Mouse (Mus musculus): ENCODE results near the gene Ucp3. TPM values are rescaled to one million over a fixed set of nuclear protein-coding genes. Genes with fewer than 3 reads are reported as not detected.
A peak's percentile ranks its signal among the peaks of the same experiment; 100 is the strongest.
"Not testable (repeated sequence)": the region's sequence is repeated elsewhere in the genome, so short reads cannot be mapped to it uniquely, and the experiment has no call there.

Ucp3 gene
- polyA plus RNA-seq, 1 experiment from 2014 or later, result not detected

DNA sequence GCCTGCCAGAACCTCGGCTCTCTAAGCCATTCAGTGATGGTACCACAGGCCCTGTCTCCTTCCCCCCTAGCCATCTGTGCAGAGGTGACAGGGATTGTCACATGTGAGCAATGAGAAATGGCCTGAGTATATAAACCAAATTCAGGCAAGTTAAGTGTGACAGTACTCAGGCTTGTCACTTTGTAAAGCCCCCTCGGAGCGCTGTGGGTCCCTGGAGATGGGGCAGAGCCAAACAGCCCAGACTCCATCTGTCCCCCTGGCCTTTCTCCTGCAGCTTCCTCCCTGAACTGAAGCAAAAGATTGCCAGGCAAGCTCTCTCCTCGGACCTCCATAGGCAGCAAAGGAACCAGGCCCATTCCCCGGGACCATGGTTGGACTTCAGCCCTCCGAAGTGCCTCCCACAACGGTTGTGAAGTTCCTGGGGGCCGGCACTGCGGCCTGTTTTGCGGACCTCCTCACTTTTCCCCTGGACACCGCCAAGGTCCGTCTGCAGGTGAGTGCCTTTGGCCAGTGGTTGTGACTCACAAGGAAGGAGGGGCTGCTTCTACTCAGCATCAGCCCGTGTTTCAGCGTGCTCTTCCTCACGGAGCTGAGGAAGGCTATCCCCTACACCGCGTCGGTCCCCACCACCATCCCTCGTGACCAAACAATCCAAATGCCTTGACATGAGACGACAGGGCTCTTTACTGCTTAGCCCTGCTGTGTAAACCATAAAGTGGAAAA lies 6.5 kb downstream of the Ucp3 start:
- Histone ChIP-seq H3K27me3 (no peaks in the 10 kb centered on the region), H3K9ac (replicated peaks) (no peak overlapping the region), H3K9me3 (no peaks in the 10 kb centered on the region), H3K4me1 (no peaks in the 10 kb centered on the region), H3K36me3 (no peaks in the 10 kb centered on the region), H3K4me2 (replicated peaks) (no peak overlapping the region), H3K4me3 (no peak overlapping the region), H3K27ac (replicated peaks) (no peak overlapping the region)
- no peak for ATAC-seq (ENCODE audit: low FRiP score, low read depth)
- 84% methylated on average over 20 of the region's 20 CpGs for WGBS

- H3K27ac ChIP-seq (replicated peaks), result no peak overlapping the region
- ATAC-seq (ENCODE audit: low FRiP score, low read depth), result no peak
- 76% methylated on average over 15 of the region's 15 CpGs for WGBS
Observed at GRCm38 (mm10) chr7:100479823-100480164, 7.0 kb downstream of the Ucp3 start.

DNA sequence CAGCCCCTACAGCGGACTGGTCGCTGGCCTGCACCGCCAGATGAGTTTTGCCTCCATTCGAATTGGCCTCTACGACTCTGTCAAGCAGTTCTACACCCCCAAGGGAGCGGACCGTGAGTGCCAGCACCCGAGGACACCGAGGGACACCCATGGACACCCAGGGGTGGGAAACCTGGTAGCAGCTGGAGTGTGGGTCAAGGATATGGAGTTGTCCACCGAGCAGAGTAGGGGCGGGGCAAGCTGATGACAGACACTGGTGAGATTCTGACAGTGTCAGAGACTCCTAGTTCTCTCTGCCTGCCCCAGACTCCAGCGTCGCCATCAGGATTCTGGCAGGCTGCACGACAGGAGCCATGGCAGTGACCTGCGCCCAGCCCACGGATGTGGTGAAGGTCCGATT lies 7.4 kb downstream of the Ucp3 start:
- Histone ChIP-seq H3K4me2 (replicated peaks) (no peak overlapping the region), H3K4me3 (no peak overlapping the region), H3K9me3 (no peaks in the 10 kb centered on the region), H3K9ac (replicated peaks) (no peak overlapping the region), H3K4me1 (no peaks in the 10 kb centered on the region), H3K27me3 (no peaks in the 10 kb centered on the region), H3K36me3 (no peaks in the 10 kb centered on the region), H3K27ac (replicated peaks) (no peak overlapping the region)
- 83% methylated on average over 17 of the region's 17 CpGs for WGBS
- ATAC-seq (ENCODE audit: low FRiP score, low read depth), result no peak

More at GRCm38 (mm10) chr7:100479823-100480164, 7.0 kb downstream of the Ucp3 start:
- H3K27me3 ChIP-seq, result no peaks in the 10 kb centered on the region
- H3K4me2 ChIP-seq (replicated peaks), result no peak overlapping the region
- H3K4me3 ChIP-seq, result no peak overlapping the region
- H3K36me3 ChIP-seq, result no peaks in the 10 kb centered on the region
- H3K9me3 ChIP-seq, result no peaks in the 10 kb centered on the region
- no peaks in the 10 kb centered on the region for H3K4me1 ChIP-seq
- H3K9ac ChIP-seq (replicated peaks), result no peak overlapping the region

DNA sequence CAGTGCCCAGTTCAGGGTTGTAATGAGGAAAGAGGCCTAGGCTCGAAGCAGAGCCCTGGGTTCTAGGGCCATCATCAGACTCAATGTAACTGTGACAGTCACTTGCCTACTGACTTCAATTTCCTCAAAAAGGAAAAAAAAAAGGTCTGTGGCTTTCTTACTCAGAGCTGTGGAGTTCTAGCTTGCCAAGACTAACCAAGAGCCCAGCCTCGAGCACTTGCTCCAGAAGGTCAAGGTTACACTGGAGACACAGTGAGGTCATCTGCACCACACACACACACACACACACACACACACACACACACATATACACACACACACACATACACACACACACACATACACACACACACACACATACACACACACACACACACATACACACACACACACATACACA lies 9.3 kb downstream of the Ucp3 start:
- H3K9me3 ChIP-seq; H3K36me3 ChIP-seq; H3K4me3 ChIP-seq; H3K27me3 ChIP-seq; H3K27ac ChIP-seq (replicated peaks); H3K4me1 ChIP-seq; ATAC-seq (ENCODE audit: low FRiP score, low read depth); H3K4me2 ChIP-seq (replicated peaks); H3K9ac ChIP-seq (replicated peaks): not testable (repeated sequence)
- WGBS, result 94% methylated on average over 2 of the region's 2 CpGs

DNA sequence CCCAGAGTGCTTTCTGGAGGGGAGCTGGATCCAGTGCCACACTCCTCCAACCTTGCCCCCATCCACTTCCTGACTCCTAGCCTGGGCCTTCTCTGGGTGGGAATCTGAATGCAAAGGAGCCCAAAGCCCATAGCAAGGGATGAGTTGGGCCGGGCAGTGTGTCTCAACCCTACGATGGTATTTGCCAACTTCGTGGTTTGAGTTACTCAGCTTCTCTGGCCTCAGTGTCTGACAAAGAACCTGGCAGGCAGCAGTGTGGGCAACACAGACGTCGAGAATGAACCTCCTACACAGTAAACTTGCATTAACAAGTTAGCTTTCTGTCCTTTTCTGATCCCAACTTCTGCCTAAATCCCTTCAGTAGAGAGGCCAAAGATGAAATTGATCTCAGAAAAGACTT lies 11.7 kb downstream of the Ucp3 start:
- Histone ChIP-seq H3K4me1 (peaks cover 7% of the 10 kb centered on the region; the same call in 1 of the 2 replicates), H3K27me3 (no peaks in the 10 kb centered on the region), H3K36me3 (no peaks in the 10 kb centered on the region), H3K4me3 (no peak overlapping the region), H3K27ac (replicated peaks) (no peak overlapping the region), H3K4me2 (replicated peaks) (no peak overlapping the region), H3K9me3 (no peaks in the 10 kb centered on the region), H3K9ac (replicated peaks) (no peak overlapping the region)
- ATAC-seq (ENCODE audit: low FRiP score, low read depth), result no peak
- WGBS, result 87% methylated on average over 5 of the region's 5 CpGs

DNA sequence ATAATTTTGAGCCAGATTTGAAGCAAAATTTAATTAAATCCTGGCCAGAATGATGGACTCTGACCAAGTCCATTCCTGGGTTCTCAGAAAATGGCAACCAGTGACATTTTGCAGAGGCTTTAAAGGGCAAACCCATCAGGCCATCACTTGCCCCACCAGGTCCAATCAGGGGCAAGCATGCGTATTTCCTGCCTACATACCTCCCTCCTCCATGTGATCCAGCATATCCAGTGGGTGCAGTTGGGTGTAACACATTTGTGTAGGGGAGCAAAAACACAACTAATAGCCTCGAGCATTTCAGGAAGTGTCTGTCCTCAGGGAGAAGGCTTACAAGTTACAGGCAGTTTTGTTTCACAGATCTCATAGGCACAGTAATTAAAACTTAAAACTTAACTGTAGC lies 14.5 kb downstream of the Ucp3 start:
- H3K27ac ChIP-seq (replicated peaks), result no peak overlapping the region
- no peaks in the 10 kb centered on the region for H3K36me3 ChIP-seq
- no peak overlapping the region for H3K4me2 ChIP-seq (replicated peaks)
- no peak overlapping the region for H3K4me3 ChIP-seq
- no peak overlapping the region for H3K9ac ChIP-seq (replicated peaks)
- peaks cover 7% of the 10 kb centered on the region for H3K4me1 ChIP-seq
- 75% methylated on average over 2 of the region's 2 CpGs for WGBS
- ATAC-seq (ENCODE audit: low FRiP score, low read depth), result no peak
- no peaks in the 10 kb centered on the region for H3K9me3 ChIP-seq
- H3K27me3 ChIP-seq, result peaks cover 6% of the 10 kb centered on the region; the same call in 1 of the 2 replicates

- no peak for ATAC-seq (ENCODE audit: low FRiP score, low read depth)
Observed at GRCm38 (mm10) chr7:100488474-100489048, 15.8 kb downstream of the Ucp3 start.

DNA sequence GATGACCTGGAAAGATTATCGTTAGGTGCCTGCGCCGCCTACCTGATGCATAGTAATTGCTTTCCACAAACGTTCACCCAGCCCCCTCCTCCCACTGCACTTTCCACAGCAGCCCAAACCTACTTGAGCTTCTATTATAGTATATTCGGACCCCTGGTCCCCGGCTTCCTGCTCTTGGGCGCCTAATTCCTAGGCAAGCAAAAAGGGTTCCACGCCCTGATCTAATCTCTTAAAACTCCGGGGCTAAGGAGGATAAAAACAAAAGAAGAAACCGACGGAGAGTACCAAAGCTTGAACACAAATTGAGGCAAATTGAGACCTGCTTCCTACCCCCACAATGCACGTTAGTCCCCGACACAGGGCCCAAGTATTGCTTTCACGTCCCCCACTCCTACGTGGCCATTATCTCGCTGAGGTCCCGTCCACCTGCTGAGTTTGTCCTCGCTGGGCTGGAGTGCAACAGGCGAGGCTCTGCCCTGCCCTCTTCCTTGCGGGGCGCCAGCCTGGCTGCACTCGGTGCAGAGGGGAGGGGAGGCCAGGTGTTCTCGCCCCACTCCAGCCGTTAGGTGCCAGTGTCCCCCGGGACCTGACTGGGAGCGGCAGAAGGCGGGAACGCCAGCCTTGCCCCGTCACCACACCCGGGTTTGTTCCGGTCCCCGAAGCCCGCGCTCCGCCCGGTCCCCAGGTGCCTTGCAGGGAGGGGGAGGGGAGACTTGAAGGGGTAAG lies 19.8 kb downstream of the Ucp3 start:
- Histone ChIP-seq H3K9me3 (no peaks in the 10 kb centered on the region), H3K27ac (replicated peaks) (no peak overlapping the region), H3K4me2 (replicated peaks) (peak overlapping the region; percentile 76), H3K27me3 (peaks cover 29% of the 10 kb centered on the region), H3K4me3 (peak overlapping the region; percentile 42), H3K9ac (replicated peaks) (peak overlapping the region; percentile 55), H3K4me1 (peaks cover 44% of the 10 kb centered on the region), H3K36me3 (no peaks in the 10 kb centered on the region)
- ATAC-seq (ENCODE audit: low FRiP score, low read depth), result peak; percentile 36
- WGBS, result 2% methylated on average over 36 of the region's 36 CpGs

More at GRCm38 (mm10) chr7:100488474-100489048, 15.8 kb downstream of the Ucp3 start:
- Histone ChIP-seq H3K27ac (replicated peaks) (no peak overlapping the region; the same call in 1 of the 2 replicates), H3K4me1 (peaks cover 20% of the 10 kb centered on the region), H3K36me3 (no peaks in the 10 kb centered on the region), H3K4me2 (replicated peaks) (no peak overlapping the region), H3K9ac (replicated peaks) (no peak overlapping the region), H3K27me3 (peaks cover 19% of the 10 kb centered on the region), H3K9me3 (no peaks in the 10 kb centered on the region), H3K4me3 (no peak overlapping the region)
- 42% methylated on average over 10 of the region's 10 CpGs for WGBS

DNA sequence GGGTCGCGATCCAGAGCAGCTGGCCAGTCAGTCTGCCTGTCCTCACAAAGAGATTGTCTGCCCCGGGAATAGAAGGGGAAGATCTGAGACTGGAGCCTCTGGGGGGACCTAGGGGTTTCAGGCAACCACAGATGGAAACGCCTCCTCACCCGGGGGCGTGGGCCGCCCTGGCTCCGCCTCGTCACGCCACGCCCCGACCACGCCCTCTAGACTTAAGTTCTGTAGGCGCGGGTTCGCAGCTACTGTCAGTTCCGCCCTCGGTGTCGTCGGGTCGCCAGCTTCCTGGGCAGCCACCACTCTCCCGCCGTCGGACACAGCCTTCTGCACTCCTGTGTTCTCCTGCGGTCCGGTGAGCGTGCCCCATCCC lies 20.3 kb downstream of the Ucp3 start, which contains the start of gene Ucp2:
TSS of gene Ucp2 (plus strand) at position 221 of the 367 bp plus-strand sequence.
- H3K9me3 ChIP-seq, result no peaks in the 10 kb centered on the region
- H3K4me2 ChIP-seq (replicated peaks), result peak within 1 kb of the TSS; percentile 76
- H3K36me3 ChIP-seq, result 0 out of 2 replicates have a peak, but pooled peaks cover 3% of the 10 kb centered on the region
- peak within 1 kb of the TSS; percentile 42 for H3K4me3 ChIP-seq
- 0 out of 2 replicates have a peak within 1 kb of the TSS, but pooled peaks have one; percentile 55 for H3K27ac ChIP-seq (replicated peaks)
- H3K4me1 ChIP-seq, result peaks cover 44% of the 10 kb centered on the region
- ATAC-seq (ENCODE audit: low FRiP score, low read depth), result peak; percentile 56
- H3K9ac ChIP-seq (replicated peaks), result peak within 1 kb of the TSS; percentile 55
- WGBS, result under 1% methylated on average over 27 of the region's 27 CpGs
- H3K27me3 ChIP-seq, result peaks cover 29% of the 10 kb centered on the region

- H3K4me1 ChIP-seq, result peaks cover 38% of the 10 kb centered on the region
- no peak for ATAC-seq (ENCODE audit: low FRiP score, low read depth)
Observed at GRCm38 (mm10) chr7:100493484-100494414, 21.0 kb downstream of the Ucp3 start.

GRCm38 (mm10) chr7:100494415-100494831 lies 21.6 kb downstream of the Ucp3 start:
- 91% methylated on average over 7 of the region's 7 CpGs for WGBS
- Histone ChIP-seq H3K27ac (replicated peaks) (0 out of 2 replicates have a peak overlapping the region, but pooled peaks have one; percentile 55), H3K9ac (replicated peaks) (no peak overlapping the region), H3K36me3 (peaks cover 8% of the 10 kb centered on the region; the same call in 1 of the 2 replicates), H3K4me3 (peak overlapping the region; percentile 42), H3K4me2 (replicated peaks) (peak overlapping the region; percentile 76), H3K4me1 (peaks cover 37% of the 10 kb centered on the region), H3K9me3 (no peaks in the 10 kb centered on the region), H3K27me3 (peaks cover 29% of the 10 kb centered on the region)
- no peak for ATAC-seq (ENCODE audit: low FRiP score, low read depth)

More at GRCm38 (mm10) chr7:100493484-100494414, 21.0 kb downstream of the Ucp3 start:
- Histone ChIP-seq H3K9me3 (no peaks in the 10 kb centered on the region), H3K4me3 (peak overlapping the region; percentile 42), H3K27me3 (peaks cover 29% of the 10 kb centered on the region), H3K27ac (replicated peaks) (0 out of 2 replicates have a peak overlapping the region, but pooled peaks have one; percentile 55), H3K36me3 (peaks cover 7% of the 10 kb centered on the region; the same call in 1 of the 2 replicates), H3K4me2 (replicated peaks) (peak overlapping the region; percentile 76), H3K9ac (replicated peaks) (0 out of 2 replicates have a peak overlapping the region, but pooled peaks have one; percentile 55)
- 41% methylated on average over 19 of the region's 19 CpGs for WGBS

All from midbrain, embryonic 12.5 days (tissue).